Mouse (Mus musculus): ENCODE measurements around the gene Pxylp1.

Pxylp1 gene

DNA sequence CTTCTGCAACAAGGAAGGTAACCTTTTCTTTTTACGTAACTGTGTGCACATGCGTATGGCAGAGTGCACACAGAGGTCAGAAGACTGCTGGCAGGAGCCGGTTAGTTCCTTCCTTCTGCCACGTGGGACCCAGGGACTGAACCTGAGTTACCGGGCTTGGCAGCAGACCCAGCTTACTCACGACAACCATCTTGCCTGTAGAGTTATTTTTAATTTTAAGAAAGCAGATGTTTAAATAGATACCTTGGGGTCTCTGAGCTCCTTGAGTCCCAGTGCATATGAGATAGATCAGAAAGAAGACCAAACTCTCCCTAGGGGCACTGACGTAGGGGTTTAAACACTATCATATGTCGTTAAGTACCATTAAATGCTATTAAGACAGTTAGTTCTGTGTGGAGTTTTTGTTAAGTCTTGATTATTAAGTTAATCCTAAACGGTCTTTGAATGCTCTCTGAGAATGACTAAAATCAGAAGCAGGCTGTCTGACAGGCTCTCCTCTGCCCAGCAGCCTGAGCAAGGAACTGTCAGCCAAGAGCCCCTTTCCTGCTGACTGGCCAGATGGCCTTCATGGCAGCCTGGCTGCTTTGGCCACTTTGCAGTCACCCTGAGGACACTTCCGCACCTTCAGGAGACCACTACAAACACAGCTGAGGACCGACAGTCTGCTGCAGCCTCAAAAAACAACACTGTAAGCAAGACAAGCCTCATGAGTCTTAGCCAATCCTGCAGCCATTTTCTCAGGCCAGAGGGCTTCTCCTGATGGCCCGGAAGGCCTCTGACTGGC lies 65.3 kb downstream of the Pxylp1 start:
- CTCF ChIA-PET, result no interaction called here

DNA sequence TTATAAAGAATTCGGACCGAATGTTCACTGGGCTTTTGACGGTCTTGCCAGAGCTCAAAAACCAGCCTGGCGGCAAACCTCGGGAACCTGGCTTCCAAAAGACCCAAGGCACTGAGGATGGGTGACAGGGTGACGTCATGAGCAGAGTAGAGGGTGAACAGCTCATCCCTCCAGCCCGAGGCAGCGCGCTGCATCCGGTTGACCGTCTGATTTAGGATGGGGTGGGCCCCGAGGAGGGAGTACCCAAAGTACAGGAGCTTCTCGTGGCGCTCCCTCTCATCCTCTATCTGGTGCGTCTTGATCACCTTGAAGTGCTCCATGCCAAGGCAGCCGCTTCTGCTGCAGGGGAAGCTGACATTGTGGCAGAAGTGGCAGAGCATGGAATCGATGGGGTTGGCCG lies 67.6 kb downstream of the Pxylp1 start:
- CTCF ChIA-PET, result no interaction called here

DNA sequence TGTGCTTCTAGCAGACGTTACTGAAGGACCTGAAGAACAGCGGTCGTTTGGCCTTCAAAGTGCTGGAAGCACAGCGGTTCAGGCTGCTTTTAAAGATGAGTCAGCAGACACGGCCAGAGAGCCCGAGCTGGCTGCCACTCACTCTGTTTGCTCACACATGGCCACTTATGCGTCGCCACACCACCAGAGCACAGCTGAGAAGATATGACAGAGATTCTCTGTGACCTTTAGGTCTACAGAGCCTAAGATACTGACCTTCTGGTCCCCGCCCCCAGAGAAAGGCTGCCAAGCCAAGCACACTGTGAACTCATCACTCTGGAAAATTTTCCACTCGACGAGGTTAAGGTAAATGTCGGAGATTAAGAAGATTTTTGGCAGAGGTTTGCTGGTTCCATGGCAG lies 68.4 kb downstream of the Pxylp1 start:
- CTCF ChIA-PET, result no interaction called here

DNA sequence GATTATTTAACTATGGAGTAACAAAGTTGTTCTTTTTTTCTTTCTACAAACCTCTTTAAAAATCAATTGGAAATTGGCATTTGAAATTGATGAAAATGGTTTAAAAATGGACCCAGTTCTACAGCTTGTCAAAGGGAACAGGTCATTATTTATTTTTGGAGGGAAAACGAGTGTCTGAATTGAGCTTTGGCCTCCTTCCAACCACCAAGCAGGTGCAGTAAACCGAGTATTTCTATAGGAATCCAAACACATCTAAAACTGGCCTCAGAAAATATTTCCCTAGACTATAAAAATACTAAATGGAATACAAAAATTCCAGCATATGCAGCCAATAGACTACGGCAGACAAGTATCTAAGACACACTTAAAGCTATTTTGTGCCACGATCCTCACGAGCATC lies 68.9 kb downstream of the Pxylp1 start:
- CTCF ChIA-PET, result no interaction called here

DNA sequence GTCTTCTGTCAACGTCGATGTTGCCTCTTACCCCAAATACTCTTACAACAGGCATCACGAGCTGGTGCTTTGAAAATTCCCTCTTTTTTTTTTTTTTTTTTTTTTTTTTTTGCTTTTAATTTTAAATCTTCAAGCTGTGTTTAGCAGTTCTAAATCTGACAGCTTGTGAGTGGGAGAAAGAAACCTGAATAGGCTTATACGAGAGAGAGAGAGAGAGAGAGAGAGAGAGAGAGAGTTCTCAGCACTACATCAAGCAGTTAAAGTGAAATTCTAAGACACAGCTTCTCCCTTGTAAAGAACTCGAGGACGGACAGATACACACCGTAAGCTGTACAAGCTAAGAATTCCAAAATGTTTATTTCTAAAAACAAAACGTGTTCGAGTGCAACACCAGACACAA lies 69.5 kb downstream of the Pxylp1 start:
- CTCF ChIA-PET, result interaction anchor here (0.7 kb wide), 1 partner anchor 16 kb away, joined by 9 read pairs; no protein-coding TSS in a partner anchor

DNA sequence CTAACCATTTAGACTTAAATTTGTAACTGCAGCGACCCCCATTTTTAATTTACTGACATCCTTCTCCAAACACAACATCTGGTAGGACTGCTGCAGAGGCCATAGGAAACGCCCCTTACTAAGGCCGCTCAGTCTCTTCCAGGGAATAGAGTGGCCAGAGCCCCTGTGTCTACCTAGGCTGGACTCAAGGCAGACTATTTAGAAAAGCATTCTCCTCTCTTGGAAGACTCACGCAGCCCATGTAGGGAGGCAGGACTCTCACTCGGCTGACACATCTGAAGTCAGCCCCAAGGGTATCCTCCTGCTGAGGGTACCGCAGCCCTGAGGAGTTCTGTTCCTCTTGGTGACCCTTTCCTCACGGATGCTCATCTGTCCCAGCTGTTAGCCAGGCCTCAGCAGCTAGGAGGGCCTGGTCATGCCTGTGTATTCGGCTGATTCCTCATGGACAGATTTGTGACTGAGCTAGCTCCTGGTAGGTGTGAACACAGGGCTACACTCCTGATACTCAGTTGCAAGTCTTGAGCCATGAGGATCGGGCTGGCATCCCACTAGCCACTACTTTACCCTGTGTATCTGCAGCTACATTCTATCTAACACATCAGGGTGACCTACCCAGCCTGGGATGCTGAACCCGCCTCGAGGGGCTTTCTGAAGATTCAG lies 73.5 kb downstream of the Pxylp1 start:
- CTCF ChIA-PET, result interaction anchor here (0.9 to 1.2 kb wide), 3 partner anchors 20 to 149 kb away, joined by 3 to 5 read pairs (median 4); no protein-coding TSS in a partner anchor

DNA sequence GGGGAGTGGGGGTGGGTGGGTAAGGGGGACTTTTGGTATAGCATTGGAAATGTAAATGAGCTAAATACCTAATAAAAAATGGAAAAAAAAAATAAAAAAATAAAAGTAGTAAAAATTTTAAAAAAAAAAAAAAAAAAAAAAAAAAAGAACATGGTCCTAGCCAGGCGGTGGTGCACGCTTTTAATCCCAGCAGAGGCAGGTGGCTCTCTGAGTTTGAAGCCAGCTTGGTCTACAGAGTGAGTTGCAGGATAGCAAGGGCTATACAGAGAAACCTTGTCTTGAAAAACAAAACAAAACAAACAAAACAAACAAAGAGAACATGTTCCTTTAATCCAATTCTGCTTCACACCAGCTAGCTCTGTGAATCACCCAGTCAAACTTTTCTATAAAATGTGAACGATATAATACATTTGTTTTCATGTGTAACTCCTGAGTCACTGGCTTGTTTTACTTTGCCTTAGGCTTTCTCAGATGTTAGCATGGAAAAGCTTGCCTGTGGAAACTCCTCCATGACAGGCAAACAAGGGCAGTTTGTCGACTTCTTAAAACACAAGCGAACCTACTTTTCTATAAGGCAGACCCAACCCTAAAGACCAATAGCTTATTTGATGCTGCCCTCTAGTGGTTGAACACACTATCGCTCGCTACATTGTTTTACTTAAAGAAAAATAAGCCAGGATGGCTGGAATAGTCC lies 74.2 kb downstream of the Pxylp1 start:
- CTCF ChIA-PET, result interaction anchor here (0.6 to 1.2 kb wide), 6 partner anchors 31 to 284 kb away, joined by 3 to 8 read pairs (median 4); partner anchors contain the start of gene Zbtb38

DNA sequence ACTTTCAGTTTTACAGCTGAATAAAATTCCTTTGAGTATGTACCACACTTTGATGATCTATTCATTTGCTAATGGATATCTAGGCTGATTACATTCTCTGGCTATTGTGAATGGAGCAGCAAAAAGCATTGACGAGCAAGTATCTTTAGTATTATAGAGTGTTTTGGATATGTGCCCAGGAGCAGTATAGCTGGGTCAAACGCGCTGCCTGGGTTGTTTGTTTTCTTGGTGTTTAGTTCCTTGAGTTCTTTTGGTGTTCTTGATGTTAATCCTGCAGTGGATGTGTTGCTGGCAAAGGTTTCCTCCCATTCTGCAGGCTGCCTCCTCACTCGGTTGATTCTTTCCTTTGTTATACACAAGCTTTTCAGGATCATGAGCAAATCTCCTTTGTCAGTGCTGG lies 80.5 kb downstream of the Pxylp1 start:
- CTCF ChIA-PET, result no interaction called here

DNA sequence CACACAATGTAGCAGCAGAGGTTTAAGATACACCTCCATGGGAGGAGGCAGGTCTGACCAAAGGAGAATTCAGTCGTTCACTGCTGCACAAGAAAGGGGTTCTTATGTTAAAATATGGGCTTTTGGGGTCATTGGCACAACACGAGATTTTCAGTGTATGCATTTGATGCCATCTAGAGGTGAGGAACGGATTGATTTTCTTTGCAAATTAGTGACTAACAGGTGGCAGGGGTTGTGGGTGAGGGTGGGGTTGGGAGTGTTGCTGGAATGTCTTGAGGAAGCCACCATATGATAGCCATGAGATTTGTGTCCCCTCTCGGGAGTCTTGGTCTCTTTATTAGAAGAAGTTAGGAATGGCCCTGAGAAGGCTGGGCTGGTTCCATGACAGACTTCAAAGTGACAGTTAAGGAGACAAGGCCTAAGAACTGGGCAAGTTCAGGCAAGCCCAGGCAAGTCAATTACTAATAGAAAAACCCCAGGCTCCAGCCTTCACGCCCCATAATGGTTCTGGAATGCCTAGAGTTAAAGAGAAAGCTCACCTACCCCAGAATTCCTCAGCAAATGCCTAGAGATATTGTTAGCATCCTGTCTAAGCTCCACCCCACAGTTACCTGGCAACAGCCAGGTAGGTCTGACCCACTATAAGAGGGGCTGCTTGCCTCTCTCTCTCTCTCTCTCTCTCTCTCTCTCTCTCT lies 92.2 kb downstream of the Pxylp1 start:
- CTCF ChIA-PET, result interaction anchor here (0.6 to 1.1 kb wide), 3 partner anchors 102 to 131 kb away, joined by 3 to 5 read pairs (median 3); no protein-coding TSS in a partner anchor

DNA sequence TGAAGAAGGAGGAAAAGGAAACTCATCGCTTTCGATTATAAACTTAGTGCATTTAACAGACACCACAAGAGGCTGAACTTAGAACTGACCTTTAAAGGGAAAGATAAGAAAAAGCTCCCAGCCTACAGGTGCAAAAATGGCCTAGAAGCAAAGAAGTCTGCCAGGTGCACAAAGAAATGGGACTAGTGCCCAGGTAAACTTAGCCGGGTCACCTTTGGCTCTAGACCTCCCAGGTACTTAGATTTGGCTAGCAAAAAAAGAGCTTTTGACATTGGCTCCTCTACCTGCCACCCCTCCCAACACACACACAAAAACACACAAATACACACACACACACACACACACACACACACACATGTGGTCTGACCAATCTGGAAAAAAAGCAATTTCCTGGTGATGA lies 95.2 kb downstream of the Pxylp1 start:
- CTCF ChIA-PET, result no interaction called here

DNA sequence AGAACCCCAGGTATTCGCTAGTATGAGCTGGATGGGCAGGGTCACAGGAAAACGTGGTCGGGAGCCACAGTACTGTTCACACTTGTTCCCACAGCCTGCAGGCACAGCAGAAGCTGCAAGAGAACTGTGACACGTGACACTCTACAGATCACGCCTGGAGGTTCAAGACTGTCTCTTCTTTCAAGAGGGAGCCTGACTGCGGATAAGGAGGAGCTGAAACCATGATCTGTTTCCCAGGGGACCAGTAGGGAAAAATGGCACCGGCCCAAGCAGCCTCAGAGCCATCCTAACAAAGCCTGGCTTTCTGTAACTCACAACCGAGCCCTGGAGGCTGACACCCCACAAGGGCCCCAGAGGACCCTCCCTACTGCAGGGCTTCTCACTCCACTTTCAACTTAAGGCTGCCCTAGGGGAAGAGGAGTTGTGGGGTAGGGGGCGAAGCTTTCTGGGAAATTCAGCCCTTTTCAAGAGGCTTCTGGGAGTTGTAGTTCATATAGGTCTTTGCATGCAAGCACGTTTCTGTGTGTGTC lies 97.0 kb downstream of the Pxylp1 start:
- CTCF ChIA-PET, result interaction anchor here (0.6 kb wide), 2 partner anchors 21 to 429 kb away, joined by 3 to 4 read pairs; no protein-coding TSS in a partner anchor

DNA sequence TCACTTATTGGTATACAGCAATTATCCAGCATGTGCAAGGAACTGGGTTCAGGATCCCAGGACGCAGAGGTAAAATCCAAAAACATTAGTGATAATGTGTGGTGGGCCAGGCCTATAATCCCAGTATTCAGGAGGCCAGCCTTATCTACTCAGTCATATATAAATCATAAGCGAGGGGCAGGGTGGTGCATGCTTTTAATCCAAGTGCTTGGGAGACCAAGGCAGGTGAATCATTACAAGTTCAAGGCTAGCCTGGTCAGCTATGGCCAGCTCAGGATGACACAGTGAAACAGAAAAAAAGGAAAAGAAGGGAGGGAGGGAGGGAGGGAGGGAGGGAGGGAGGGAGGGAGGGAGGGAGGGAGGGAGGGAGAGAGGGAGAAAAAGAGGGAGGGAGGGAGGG lies 97.9 kb downstream of the Pxylp1 start:
- CTCF ChIA-PET, result no interaction called here

DNA sequence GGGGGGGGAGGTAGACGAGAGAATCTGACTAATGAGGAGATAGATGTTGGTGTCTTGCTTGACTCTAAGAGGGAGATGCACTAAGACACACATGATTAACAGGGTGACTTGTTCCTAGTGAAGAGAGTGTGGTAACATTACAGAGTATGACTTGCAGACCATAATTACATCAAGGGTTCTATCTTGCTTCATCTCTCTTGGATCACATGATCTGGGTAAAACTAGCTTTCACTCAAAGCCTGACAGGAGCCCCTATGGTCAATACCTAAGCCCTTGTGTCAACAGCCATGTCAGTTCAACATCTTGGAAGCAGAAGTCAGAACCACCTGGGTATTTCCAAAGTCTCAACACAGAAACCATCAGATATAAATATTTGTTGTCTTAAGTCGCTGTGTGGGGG lies 99.9 kb downstream of the Pxylp1 start:
- CTCF ChIA-PET, result no interaction called here

DNA sequence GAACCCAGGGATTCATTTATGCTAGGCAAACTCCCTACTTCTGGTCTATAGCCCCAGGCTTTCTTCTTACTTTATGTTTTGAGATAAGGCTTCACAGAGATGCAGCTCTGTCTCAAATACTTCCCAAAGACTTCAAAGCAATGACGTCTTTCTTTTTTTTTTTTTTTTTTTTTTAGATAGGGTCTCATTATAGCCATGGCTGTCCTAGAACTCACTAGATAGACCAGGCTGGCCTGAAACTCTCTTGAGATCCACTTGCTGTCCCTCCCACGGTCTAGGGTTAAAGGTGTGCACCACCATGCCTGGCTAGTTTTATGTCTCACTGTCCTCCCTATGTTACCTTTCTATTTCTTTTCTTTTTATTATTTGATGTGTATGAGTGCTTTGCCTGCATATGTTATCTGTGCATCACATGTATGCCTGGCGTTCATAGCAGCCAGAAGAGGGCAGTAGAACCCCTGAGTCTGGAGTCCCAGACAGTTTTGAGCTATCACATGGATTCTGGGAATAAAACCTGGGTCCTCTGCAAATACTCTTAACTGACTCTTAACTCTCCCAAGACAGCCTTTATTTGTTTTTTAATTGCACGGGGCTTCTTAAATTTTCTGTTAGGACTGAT lies 102.0 kb downstream of the Pxylp1 start:
- CTCF ChIA-PET, result interaction anchor here (1.0 kb wide), 1 partner anchor 9 kb away, joined by 3 read pairs; no protein-coding TSS in a partner anchor

DNA sequence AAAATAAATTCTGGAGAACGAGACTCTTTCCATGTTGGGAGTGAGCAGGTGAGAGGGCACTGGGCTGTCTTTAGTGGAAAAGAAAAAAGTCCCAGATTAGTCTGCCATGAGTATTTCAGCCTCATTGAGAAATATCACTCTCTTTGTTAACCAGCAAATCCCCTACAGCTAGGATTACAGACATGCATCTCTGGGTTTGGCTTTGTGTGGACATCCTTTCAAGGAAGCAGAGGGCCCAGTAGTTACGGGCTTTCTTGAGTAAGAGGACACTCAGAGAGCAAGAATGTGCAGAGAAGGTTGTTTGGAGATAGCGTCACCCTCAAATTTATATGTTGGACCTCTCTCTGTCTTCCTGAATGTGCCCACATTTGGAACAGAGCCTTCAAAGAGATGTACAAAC lies 102.6 kb downstream of the Pxylp1 start:
- CTCF ChIA-PET, result no interaction called here

DNA sequence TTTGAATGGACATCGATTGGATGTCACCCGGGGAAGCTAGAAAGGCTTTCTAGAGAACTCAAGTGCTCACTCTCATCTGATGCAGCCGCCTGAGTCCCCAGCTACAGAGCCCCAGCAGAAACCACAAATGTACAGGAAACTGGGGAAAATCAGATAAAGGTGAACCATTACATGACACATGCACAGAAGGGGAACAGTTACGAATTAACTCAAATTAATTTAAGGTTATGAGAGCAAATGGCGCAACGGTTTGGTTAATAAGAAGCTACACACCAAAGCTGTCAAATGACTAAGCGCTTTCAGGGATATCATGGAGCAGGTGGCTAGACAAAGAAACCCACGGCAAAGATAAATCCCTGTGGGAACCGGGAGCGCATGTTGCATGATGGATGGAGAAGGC lies 104.7 kb downstream of the Pxylp1 start:
- CTCF ChIA-PET, result interaction anchor here (0.5 to 0.6 kb wide), 2 partner anchors 30 to 152 kb away, joined by 4 to 5 read pairs; no protein-coding TSS in a partner anchor

DNA sequence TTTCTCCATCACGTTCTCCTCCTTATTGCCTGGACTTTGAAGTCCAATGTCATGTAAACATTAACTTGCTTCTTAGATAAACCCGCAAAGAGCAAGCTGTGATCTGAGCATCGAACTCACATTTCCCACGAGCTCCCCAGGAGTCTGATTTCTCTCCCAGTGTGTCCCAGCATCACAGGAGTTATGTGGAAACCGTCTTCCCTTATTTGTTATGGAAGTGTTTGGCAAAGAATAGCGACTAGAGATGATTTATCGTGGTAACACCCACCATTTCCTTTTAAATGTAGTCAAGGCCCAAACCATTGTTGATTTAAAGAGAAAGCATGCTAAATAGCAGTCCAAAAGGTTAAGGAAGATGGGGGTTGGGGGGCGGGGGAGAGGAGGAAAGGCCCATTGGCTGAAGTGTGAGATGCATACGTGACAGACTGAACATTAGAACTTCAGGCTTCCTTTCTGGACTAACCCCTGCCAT lies 106.6 kb downstream of the Pxylp1 start:
- CTCF ChIA-PET, result no interaction called here

DNA sequence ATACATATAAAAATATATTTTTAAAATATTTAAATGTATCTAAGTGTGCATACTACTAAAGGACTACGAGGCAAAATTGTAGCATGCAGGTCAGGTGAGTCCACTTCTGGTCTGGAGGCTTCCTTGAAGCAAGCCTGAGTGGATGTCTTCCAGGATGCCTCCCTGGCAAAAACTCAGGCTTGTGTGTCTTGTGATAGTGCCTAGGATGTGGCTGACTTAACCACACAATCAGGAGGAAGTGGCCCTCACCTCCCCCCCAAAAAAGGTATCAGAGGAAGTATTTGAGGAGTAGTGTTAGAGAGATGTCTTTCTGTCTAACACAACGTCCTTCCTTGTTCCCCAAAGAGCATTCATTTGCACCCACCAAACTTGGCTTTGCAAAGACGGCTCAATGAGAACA lies 107.3 kb downstream of the Pxylp1 start:
- CTCF ChIA-PET, result no interaction called here

DNA sequence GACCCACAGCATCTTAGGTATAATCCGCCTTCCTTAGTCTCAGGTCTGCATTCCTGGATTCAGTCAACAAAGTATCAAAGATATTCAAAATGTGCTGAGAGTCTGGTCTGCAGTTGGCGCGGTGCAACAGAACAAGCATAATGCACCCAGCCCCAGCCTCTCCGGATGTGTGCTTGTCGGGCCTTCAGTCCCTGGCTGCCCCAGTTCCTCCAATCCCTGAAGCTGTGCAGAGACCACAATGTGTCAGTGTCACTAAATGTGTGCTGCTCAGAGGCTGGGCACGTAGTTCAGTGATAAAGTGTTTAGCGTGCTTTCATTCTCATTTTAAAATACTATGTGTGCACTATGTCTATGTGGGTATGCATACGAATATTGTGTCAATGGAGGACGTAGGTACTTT lies 108.8 kb downstream of the Pxylp1 start:
- CTCF ChIA-PET, result no interaction called here

DNA sequence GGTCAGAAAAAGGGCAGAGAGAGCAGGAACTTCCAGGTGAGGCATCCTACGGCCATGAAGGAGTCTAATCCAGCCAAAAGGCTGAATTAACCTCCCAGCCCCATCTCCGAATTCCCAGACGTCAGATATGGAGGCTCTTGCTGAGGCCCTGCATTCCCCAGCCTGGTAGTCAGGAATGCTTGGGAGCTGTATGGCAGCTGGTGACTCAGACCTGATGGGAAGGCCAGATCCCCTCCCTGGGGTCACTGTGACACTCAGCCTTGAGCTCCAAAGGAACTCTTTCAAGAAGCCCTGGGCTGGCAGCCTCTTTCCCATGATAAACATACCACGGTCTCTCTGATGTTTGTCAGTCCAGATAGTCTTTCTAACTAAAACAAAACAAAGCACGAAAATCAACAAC lies 109.2 kb downstream of the Pxylp1 start:
- CTCF ChIA-PET, result no interaction called here

DNA sequence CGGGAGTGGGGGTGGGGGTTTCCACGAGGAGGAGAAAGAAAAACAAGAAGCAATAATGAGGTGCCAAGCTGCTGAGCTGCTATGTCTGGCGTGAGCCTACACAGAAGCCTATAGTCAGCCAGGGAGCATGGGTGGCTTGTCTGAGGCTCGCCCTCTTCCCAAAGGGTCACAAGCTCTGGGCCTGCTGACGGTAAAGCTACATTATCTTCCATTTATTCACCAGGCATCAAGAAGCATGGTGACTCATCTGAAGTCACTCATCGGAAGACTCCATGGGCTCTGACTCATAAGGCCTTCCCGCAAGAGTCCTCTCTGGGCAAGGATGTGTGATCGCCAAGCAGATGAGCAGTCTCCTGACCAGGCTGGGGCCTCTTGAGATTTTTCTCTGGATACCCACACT lies 110.4 kb downstream of the Pxylp1 start:
- CTCF ChIA-PET, result interaction anchor here (1.5 kb wide), 1 partner anchor 9 kb away, joined by 3 read pairs; no protein-coding TSS in a partner anchor

Measured in spleen, embryonic (tissue).